Mouse (Mus musculus): ENCODE measurements around the gene Nos2. TPM values are rescaled to one million over a fixed set of nuclear protein-coding genes. Genes with fewer than 3 reads are reported as not detected.
A peak's percentile ranks its signal among the peaks of the same experiment; 100 is the strongest.

Gene Nos2
- polyA plus RNA-seq, 1 experiment from 2014 or later: 1.5 TPM

GRCm38 (mm10) chr11:78922678-78923407, 2.3 kb downstream of the Nos2 start:
- Histone ChIP-seq H3K9ac (no peak overlapping the region), H3K4me2 (no peak overlapping the region), H3K9me3 (no peaks in the 10 kb centered on the region), H3K4me3 (no peak overlapping the region), H3K4me1 (replicated peaks) (peaks cover 9% of the 10 kb centered on the region), H3K27ac (no peak overlapping the region), H3K27me3 (peaks cover 60% of the 10 kb centered on the region), H3K36me3 (no peaks in the 10 kb centered on the region)
- ATAC-seq (ENCODE audit: low FRiP score): no peak
- 46% methylated on average over 8 of the region's 8 CpGs for WGBS

- no peak overlapping the region for H3K4me3 ChIP-seq
- ATAC-seq (ENCODE audit: low FRiP score): no peak
- no peak overlapping the region for H3K27ac ChIP-seq
- peaks cover 64% of the 10 kb centered on the region for H3K27me3 ChIP-seq
- no peaks in the 10 kb centered on the region for H3K36me3 ChIP-seq
- H3K9me3 ChIP-seq: no peaks in the 10 kb centered on the region
- WGBS: 13% methylated on average over 9 of the region's 9 CpGs
- peaks cover 12% of the 10 kb centered on the region for H3K4me1 ChIP-seq (replicated peaks)
- no peak overlapping the region for H3K9ac ChIP-seq
- no peak overlapping the region for H3K4me2 ChIP-seq
Measured at GRCm38 (mm10) chr11:78924111-78924510, 3.5 kb downstream of the Nos2 start.

- peak overlapping the region; percentile 59 for H3K4me2 ChIP-seq
- peaks cover 64% of the 10 kb centered on the region for H3K27me3 ChIP-seq
- H3K4me1 ChIP-seq (replicated peaks): peaks cover 14% of the 10 kb centered on the region
- peak overlapping the region; percentile 59 for H3K9ac ChIP-seq
- H3K4me3 ChIP-seq: peak overlapping the region; percentile 38
- no peaks in the 10 kb centered on the region for H3K36me3 ChIP-seq
- no peak for ATAC-seq (ENCODE audit: low FRiP score)
- H3K9me3 ChIP-seq: no peaks in the 10 kb centered on the region
- no peak overlapping the region for H3K27ac ChIP-seq
- under 1% methylated on average over 37 of the region's 37 CpGs for WGBS
Measured at GRCm38 (mm10) chr11:78924916-78925315, 4.3 kb downstream of the Nos2 start.

GRCm38 (mm10) chr11:78929345-78929744, 8.8 kb downstream of the Nos2 start:
- Histone ChIP-seq H3K9me3 (no peaks in the 10 kb centered on the region), H3K4me1 (replicated peaks) (peaks cover 12% of the 10 kb centered on the region), H3K27me3 (peaks cover 35% of the 10 kb centered on the region), H3K9ac (no peak overlapping the region), H3K27ac (no peak overlapping the region), H3K36me3 (no peaks in the 10 kb centered on the region), H3K4me2 (no peak overlapping the region), H3K4me3 (no peak overlapping the region)
- 51% methylated on average over 5 of the region's 5 CpGs for WGBS
- peak; percentile 52; the same call in 1 of the 2 replicates for ATAC-seq (ENCODE audit: low FRiP score)

GRCm38 (mm10) chr11:78934307-78934706, 13.7 kb downstream of the Nos2 start:
- H3K4me1 ChIP-seq (replicated peaks): peaks cover under 1% of the 10 kb centered on the region; the same call in 1 of the 2 replicates
- no peaks in the 10 kb centered on the region for H3K9me3 ChIP-seq
- H3K4me2 ChIP-seq: no peak overlapping the region
- ATAC-seq (ENCODE audit: low FRiP score): no peak
- H3K9ac ChIP-seq: no peak overlapping the region
- no peak overlapping the region for H3K27ac ChIP-seq
- no peaks in the 10 kb centered on the region for H3K27me3 ChIP-seq
- H3K4me3 ChIP-seq: no peak overlapping the region
- H3K36me3 ChIP-seq: no peaks in the 10 kb centered on the region
- 81% methylated on average over 7 of the region's 7 CpGs for WGBS

GRCm38 (mm10) chr11:78934727-78935126, 14.1 kb downstream of the Nos2 start:
- no peak overlapping the region for H3K4me2 ChIP-seq
- no peaks in the 10 kb centered on the region for H3K9me3 ChIP-seq
- H3K4me3 ChIP-seq: no peak overlapping the region
- no peaks in the 10 kb centered on the region for H3K36me3 ChIP-seq
- H3K4me1 ChIP-seq (replicated peaks): no peaks in the 10 kb centered on the region
- no peak overlapping the region for H3K9ac ChIP-seq
- no peaks in the 10 kb centered on the region for H3K27me3 ChIP-seq
- no peak overlapping the region for H3K27ac ChIP-seq
- ATAC-seq (ENCODE audit: low FRiP score): no peak
- WGBS: 78% methylated on average over 4 of the region's 4 CpGs

GRCm38 (mm10) chr11:78935178-78935577, 14.6 kb downstream of the Nos2 start:
- Histone ChIP-seq H3K9me3 (no peaks in the 10 kb centered on the region), H3K4me2 (no peak overlapping the region), H3K27ac (no peak overlapping the region), H3K4me3 (no peak overlapping the region), H3K36me3 (no peaks in the 10 kb centered on the region), H3K9ac (no peak overlapping the region), H3K4me1 (replicated peaks) (no peaks in the 10 kb centered on the region), H3K27me3 (no peaks in the 10 kb centered on the region)
- no peak for ATAC-seq (ENCODE audit: low FRiP score)
- WGBS: 90% methylated on average over 6 of the region's 6 CpGs

- no peak for ATAC-seq (ENCODE audit: low FRiP score)
- no peaks in the 10 kb centered on the region for H3K36me3 ChIP-seq
Measured at GRCm38 (mm10) chr11:78943083-78943482, 22.5 kb downstream of the Nos2 start.

GRCm38 (mm10) chr11:78950365-78950764, 29.8 kb downstream of the Nos2 start:
- no peak for ATAC-seq (ENCODE audit: low FRiP score)
- peaks cover 5% of the 10 kb centered on the region; the same call in 1 of the 2 replicates for H3K4me1 ChIP-seq (replicated peaks)
- WGBS: 87% methylated on average over 8 of the region's 8 CpGs
- no peaks in the 10 kb centered on the region for H3K36me3 ChIP-seq
- no peak overlapping the region for H3K27ac ChIP-seq
- peaks cover 33% of the 10 kb centered on the region for H3K27me3 ChIP-seq
- no peak overlapping the region for H3K4me3 ChIP-seq
- H3K4me2 ChIP-seq: no peak overlapping the region
- H3K9ac ChIP-seq: no peak overlapping the region
- H3K9me3 ChIP-seq: no peaks in the 10 kb centered on the region

More at GRCm38 (mm10) chr11:78943083-78943482, 22.5 kb downstream of the Nos2 start:
- no peak overlapping the region for H3K27ac ChIP-seq
- H3K9me3 ChIP-seq: no peaks in the 10 kb centered on the region
- no peaks in the 10 kb centered on the region; the same call in 1 of the 2 replicates for H3K27me3 ChIP-seq
- H3K4me2 ChIP-seq: no peak overlapping the region
- 93% methylated on average over 1 of the region's 1 CpGs for WGBS
- no peaks in the 10 kb centered on the region for H3K4me1 ChIP-seq (replicated peaks)
- no peak overlapping the region for H3K9ac ChIP-seq
- no peak overlapping the region for H3K4me3 ChIP-seq

GRCm38 (mm10) chr11:78952467-78952866, 31.9 kb downstream of the Nos2 start:
- Histone ChIP-seq H3K36me3 (no peaks in the 10 kb centered on the region), H3K9me3 (no peaks in the 10 kb centered on the region), H3K4me3 (peak overlapping the region; percentile 22), H3K4me2 (peak overlapping the region; percentile 50), H3K27me3 (peaks cover 44% of the 10 kb centered on the region), H3K9ac (no peak overlapping the region), H3K4me1 (replicated peaks) (peaks cover 5% of the 10 kb centered on the region; the same call in 1 of the 2 replicates), H3K27ac (no peak overlapping the region)
- ATAC-seq (ENCODE audit: low FRiP score): no peak
- 11% methylated on average over 17 of the region's 17 CpGs for WGBS

- H3K4me1 ChIP-seq (replicated peaks): peaks cover 5% of the 10 kb centered on the region; the same call in 1 of the 2 replicates
- no peak overlapping the region for H3K4me2 ChIP-seq
- peaks cover 35% of the 10 kb centered on the region for H3K27me3 ChIP-seq
- no peak overlapping the region for H3K9ac ChIP-seq
- H3K4me3 ChIP-seq: no peak overlapping the region
- no peak for ATAC-seq (ENCODE audit: low FRiP score)
- WGBS: 18% methylated on average over 7 of the region's 7 CpGs
- H3K9me3 ChIP-seq: no peaks in the 10 kb centered on the region
- no peak overlapping the region for H3K27ac ChIP-seq
- H3K36me3 ChIP-seq: no peaks in the 10 kb centered on the region
Measured at GRCm38 (mm10) chr11:78956260-78956659, 35.7 kb downstream of the Nos2 start.

GRCm38 (mm10) chr11:78959367-78959766, 38.8 kb downstream of the Nos2 start:
- H3K27me3 ChIP-seq: peaks cover 11% of the 10 kb centered on the region; the same call in 1 of the 2 replicates
- H3K4me1 ChIP-seq (replicated peaks): no peaks in the 10 kb centered on the region
- no peaks in the 10 kb centered on the region for H3K9me3 ChIP-seq
- H3K36me3 ChIP-seq: no peaks in the 10 kb centered on the region
- 74% methylated on average over 8 of the region's 8 CpGs for WGBS
- no peak overlapping the region for H3K9ac ChIP-seq
- H3K27ac ChIP-seq: no peak overlapping the region
- no peak overlapping the region for H3K4me2 ChIP-seq
- no peak for ATAC-seq (ENCODE audit: low FRiP score)
- H3K4me3 ChIP-seq: no peak overlapping the region

All from hindbrain, embryonic 13.5 days (tissue).